ENCODE assay signal across 8 mouse cellular contexts in genomic region chr17:8801855-8802104, GRCm38 (mm10).
DNase-seq lines count a peak whose midpoint lies in the region; ATAC-seq and TF ChIP-seq lines count a peak whose summit lies in the region.

No protein-coding gene starts in this region.

- DNase-seq in kidney, adult 2 months: no peak
- DNase-seq in kidney, adult 18-20 months: no peak
- no peak for DNase-seq in embryonic facial prominence, embryonic 11.5 days (ENCODE audit: low spot score)
- no peak for DNase-seq in hindbrain, embryonic 14.5 days (ENCODE audit: low spot score)
- no peak for DNase-seq in midbrain, embryonic 14.5 days
- no peak for DNase-seq in cerebellum, postnatal 36 days
- no peak for DNase-seq in urinary bladder, postnatal 36 days (ENCODE audit: low spot score in 2 of 2)

- H3K27ac ChIP-seq in kidney, adult 2 months (ENCODE audit: insufficient read depth, low read depth, low read length): no peak overlapping the region
- no peak overlapping the region for H3K27ac ChIP-seq in embryonic facial prominence, embryonic 11.5 days (replicated peaks; ENCODE audit: low read depth, low read length)
- H3K27ac ChIP-seq in hindbrain, embryonic 14.5 days: peak overlapping the region; percentile 91
- H3K27ac ChIP-seq in midbrain, embryonic 14.5 days (replicated peaks; ENCODE audit: low read depth, low read length): peak overlapping the region; percentile 91

- under 1% methylated on average over 31 of the region's 31 CpGs for WGBS in kidney, adult 2 months
- 0% methylated on average over 22 of the region's 31 CpGs for WGBS in embryonic facial prominence, embryonic 11.5 days
- WGBS in hindbrain, embryonic 14.5 days: 0% methylated on average over 31 of the region's 31 CpGs
- under 1% methylated on average over 31 of the region's 31 CpGs for WGBS in midbrain, embryonic 14.5 days

- no peak for TF ChIP-seq CTCF in kidney, adult 2 months (conservative IDR thresholded peaks at IDR 0.05; ENCODE audit: insufficient read depth, insufficient read length, low read depth, low read length)

- H3K4me1 ChIP-seq in kidney, adult 2 months (ENCODE audit: control insufficient read depth, insufficient read depth, low read length): no peaks in the 10 kb centered on the region
- no peaks in the 10 kb centered on the region; the same call in 1 of the 2 replicates for H3K4me1 ChIP-seq in embryonic facial prominence, embryonic 11.5 days (ENCODE audit: control insufficient read depth, insufficient read depth, low read length)
- peaks cover 23% of the 10 kb centered on the region for H3K4me1 ChIP-seq in hindbrain, embryonic 14.5 days (replicated peaks; ENCODE audit: control insufficient read depth, insufficient read depth, low read length)
- H3K4me1 ChIP-seq in midbrain, embryonic 14.5 days (ENCODE audit: control insufficient read depth, insufficient read depth, low read length): peaks cover 30% of the 10 kb centered on the region

- H3K4me3 ChIP-seq in kidney, adult 2 months (ENCODE audit: insufficient read depth, low read depth, low read length): peak overlapping the region; percentile 57
- peak overlapping the region; percentile 69 for H3K4me3 ChIP-seq in embryonic facial prominence, embryonic 11.5 days (ENCODE audit: low read depth, low read length)
- H3K4me3 ChIP-seq in hindbrain, embryonic 14.5 days (replicated peaks; ENCODE audit: low read length): peak overlapping the region; percentile 87
- H3K4me3 ChIP-seq in midbrain, embryonic 14.5 days (replicated peaks; ENCODE audit: low read depth, low read length): peak overlapping the region; percentile 86

- no peaks in the 10 kb centered on the region for H3K9me3 ChIP-seq in embryonic facial prominence, embryonic 11.5 days (replicated peaks; ENCODE audit: control insufficient read depth, low read length)
- H3K9me3 ChIP-seq in hindbrain, embryonic 14.5 days (ENCODE audit: control insufficient read depth, low read length): no peaks in the 10 kb centered on the region
- H3K9me3 ChIP-seq in midbrain, embryonic 14.5 days (ENCODE audit: control insufficient read depth, low read length): no peaks in the 10 kb centered on the region

- H3K9ac ChIP-seq in embryonic facial prominence, embryonic 11.5 days (replicated peaks; ENCODE audit: low read length): peak overlapping the region; percentile 72
- peak overlapping the region; percentile 97 for H3K9ac ChIP-seq in hindbrain, embryonic 14.5 days
- peak overlapping the region; percentile 92 for H3K9ac ChIP-seq in midbrain, embryonic 14.5 days (replicated peaks; ENCODE audit: low read length)

- H3K4me2 ChIP-seq in embryonic facial prominence, embryonic 11.5 days (ENCODE audit: low read depth, low read length): peak overlapping the region; percentile 99
- H3K4me2 ChIP-seq in hindbrain, embryonic 14.5 days (replicated peaks): peak overlapping the region; percentile 73
- H3K4me2 ChIP-seq in midbrain, embryonic 14.5 days (ENCODE audit: low read length): peak overlapping the region; percentile 85

- no peak; the same call in 1 of the 2 replicates for ATAC-seq in embryonic facial prominence, embryonic 11.5 days (replicated peaks; ENCODE audit: insufficient number of reproducible peaks, low FRiP score, low TSS enrichment, low read depth)
- no peak; the same call in 1 of the 2 replicates for ATAC-seq in hindbrain, embryonic 14.5 days (ENCODE audit: low FRiP score)
- ATAC-seq in midbrain, embryonic 14.5 days (ENCODE audit: low FRiP score, low TSS enrichment): peak; percentile 21; the same call in 1 of the 2 replicates
- ATAC-seq in monocyte, adult 5-6 weeks (replicated peaks; ENCODE audit: insufficient number of reproducible peaks, low FRiP score, low TSS enrichment, poor library complexity, severe bottlenecking): no peak

- H3K27me3 ChIP-seq in kidney, adult 2 months (replicated peaks; ENCODE audit: control insufficient read depth, insufficient read depth, low read length): peaks cover 4% of the 10 kb centered on the region
- H3K27me3 ChIP-seq in embryonic facial prominence, embryonic 11.5 days (ENCODE audit: control insufficient read depth, insufficient read depth, low read length): peaks cover 37% of the 10 kb centered on the region
- H3K27me3 ChIP-seq in hindbrain, embryonic 14.5 days (ENCODE audit: control insufficient read depth, insufficient read depth, low read length): peaks cover 25% of the 10 kb centered on the region
- peaks cover 27% of the 10 kb centered on the region for H3K27me3 ChIP-seq in midbrain, embryonic 14.5 days (ENCODE audit: control insufficient read depth, insufficient read depth, low read length)

- no peaks in the 10 kb centered on the region for H3K36me3 ChIP-seq in kidney, adult 2 months (ENCODE audit: control insufficient read depth, insufficient read depth, low read length)
- no peaks in the 10 kb centered on the region for H3K36me3 ChIP-seq in embryonic facial prominence, embryonic 11.5 days (replicated peaks; ENCODE audit: control insufficient read depth, insufficient read depth, low read depth, low read length)
- H3K36me3 ChIP-seq in hindbrain, embryonic 14.5 days (replicated peaks; ENCODE audit: control insufficient read depth, insufficient read depth): no peaks in the 10 kb centered on the region
- H3K36me3 ChIP-seq in midbrain, embryonic 14.5 days (ENCODE audit: control insufficient read depth, insufficient read depth, low read length): no peaks in the 10 kb centered on the region

- no peak for TF ChIP-seq POLR2A in kidney, adult 2 months (IDR thresholded peaks at IDR 0.05; ENCODE audit: low read depth, low read length)

Comparison
In these comparisons a context has a peak if more than half of its experiments do, and no peak if none do; other contexts are left out.
1. H3K27ac ChIP-seq: peak in hindbrain, embryonic 14.5 days (single experiment) and midbrain, embryonic 14.5 days (single experiment); none in kidney, adult 2 months (single experiment) and embryonic facial prominence, embryonic 11.5 days (single experiment).
2. Peak in every context shown above with its lines, with median percentiles within 50 percentile points of each other: H3K4me3 ChIP-seq, H3K4me2 ChIP-seq and H3K9ac ChIP-seq.